Mouse (Mus musculus): ENCODE results near the gene Gm47959.

- TF ChIP-seq CTCF (IDR thresholded peaks at IDR 0.05; ENCODE audit: control insufficient read depth, insufficient read depth, insufficient read length) (no peak), CEBPB (IDR thresholded peaks at IDR 0.05; ENCODE audit: low read depth) (no peak), USF1 (IDR thresholded peaks at IDR 0.05; ENCODE audit: low read depth) (no peak)
These were observed 42.0 kb downstream of the Gm47959 start, which contains the start of gene Krtap28-10 for GRCm38 (mm10) chr1:83042380-83042779.

All from C2C12 (cell line).